Mouse (Mus musculus) stomach, embryonic 15.5 days (tissue): ENCODE results near the gene F11r. TPM values are rescaled to one million over a fixed set of nuclear protein-coding genes. Genes with fewer than 3 reads are reported as not detected.

Experiments
- ATAC-seq: fragments of 200-750 bp; cut with Nextera tagmentation; 2 replicates; pipeline ENCODE4 v1.8.0; 2017; ENCODE audit warnings: low read depth, moderate number of reproducible peaks, moderate TSS enrichment; ENCODE audit not compliant: insufficient read depth, low FRiP score
- H3K27ac ChIP-seq: fragments of 300-500 bp; sonication (generic); 2 replicates; pipeline ENCODE4 v1.5.1; 2015; ENCODE audit warnings: mild to moderate bottlenecking, inconsistent platforms
- H3K27me3 ChIP-seq: fragments of 300-500 bp; sonication (generic); replicated peaks from 2 replicates; pipeline ENCODE4 v1.6.1; 2015; ENCODE audit warnings: inconsistent platforms
- H3K36me3 ChIP-seq: fragments of 300-500 bp; sonication (generic); 2 replicates; pipeline ENCODE4 v1.6.1; 2015; ENCODE audit warnings: inconsistent platforms
- H3K4me1 ChIP-seq: fragments of 300-500 bp; sonication (generic); 2 replicates; pipeline ENCODE4 v1.6.1; 2015; ENCODE audit warnings: inconsistent platforms
- H3K4me2 ChIP-seq: fragments of 300-500 bp; sonication (generic); 2 replicates; pipeline ENCODE4 v1.6.1; 2015; ENCODE audit warnings: mild to moderate bottlenecking, inconsistent platforms
- H3K4me3 ChIP-seq: fragments of 300-500 bp; sonication (generic); replicated peaks from 2 replicates; pipeline ENCODE4 v1.5.1; 2015; ENCODE audit warnings: inconsistent platforms
- H3K9ac ChIP-seq: fragments of 300-500 bp; sonication (generic); 2 replicates; pipeline ENCODE4 v1.6.1; 2015; ENCODE audit warnings: inconsistent platforms
- H3K9me3 ChIP-seq: fragments of 300-500 bp; sonication (generic); 2 replicates; pipeline ENCODE4 v1.6.1; 2016; ENCODE audit warnings: inconsistent platforms
- WGBS: fragments of 180-500 bp; shearing (Covaris S2); methylation state at CpG from one replicate; pipeline ENCODE4 v1.1.7; 2015; 5-methylcytosine and 5-hydroxymethylcytosine counted together
- polyA plus RNA-seq: library from polyadenylated mRNA; unstranded; fragments of >200 nt; fragmentation: Nextera tagmentation; extraction: Ambion mirVana; gene quantifications from 2 replicates; pipeline ENCODE4 v1.2.1, GENCODE M21; 2015

The F11r gene
- polyA plus RNA-seq, result 108 and 121 TPM in 2 replicates

DNA sequence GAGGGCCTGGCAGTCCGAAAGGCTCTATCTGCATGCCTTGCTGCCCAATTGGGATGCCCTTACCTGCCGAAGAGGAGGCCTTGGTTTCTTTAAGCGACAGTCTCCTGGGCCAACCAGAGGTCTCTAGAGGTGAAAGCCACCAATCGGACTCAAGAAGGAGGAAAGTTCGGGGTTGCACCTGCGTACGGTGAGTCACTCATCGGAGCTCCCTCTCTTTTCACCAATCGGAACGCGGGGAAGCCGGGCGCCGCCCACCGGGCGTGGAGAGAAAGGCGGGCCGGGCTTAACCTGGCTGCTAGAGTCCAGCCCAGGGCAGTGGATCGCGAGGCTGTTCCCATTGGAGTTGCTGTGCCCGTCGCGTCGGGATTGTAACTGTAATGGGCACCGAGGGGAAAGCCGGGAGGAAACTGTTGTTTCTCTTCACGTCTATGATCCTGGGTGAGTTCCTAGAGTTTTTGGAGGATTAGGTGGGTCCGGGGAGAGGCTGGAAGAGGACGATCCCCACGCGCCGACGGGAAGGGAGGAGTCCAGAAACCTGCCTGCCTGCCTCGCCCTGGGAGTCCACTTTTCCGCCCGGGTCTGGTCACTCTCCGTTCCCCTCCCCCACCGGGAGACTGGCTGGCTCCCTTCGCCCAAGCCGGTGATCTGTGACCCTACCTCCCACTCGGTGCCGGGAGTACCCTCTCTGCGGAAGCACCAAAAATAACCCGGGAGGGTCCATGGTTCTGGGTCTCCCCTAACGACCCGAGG lies at the start of gene F11r:
F11r (plus strand) TSS at position 272 of the 750 bp plus-strand sequence.
- no peaks in the 10 kb centered on the region for H3K27me3 ChIP-seq

GRCm38 (mm10) chr1:171388376-171389102 lies 48.8 kb upstream of the F11r start, which contains the start of gene Arhgap30:
Gene Arhgap30 (plus strand): TSS chr1:171388954.
- no peaks in the 10 kb centered on the region for H3K27me3 ChIP-seq
- WGBS, result 76% methylated on average over 15 of the region's 15 CpGs
- no peak within 1 kb of the TSS for H3K4me2 ChIP-seq
- ATAC-seq, result peak; percentile 19; the same call in 1 of the 2 replicates
- no peak within 1 kb of the TSS for H3K9ac ChIP-seq
- no peaks in the 10 kb centered on the region for H3K9me3 ChIP-seq
- peak within 1 kb of the TSS; percentile 13; the same call in 1 of the 2 replicates for H3K4me3 ChIP-seq
- H3K27ac ChIP-seq, result peak within 1 kb of the TSS; percentile 40; the same call in 1 of the 2 replicates
- no peaks in the 10 kb centered on the region for H3K36me3 ChIP-seq
- H3K4me1 ChIP-seq, result 0 out of 2 replicates have a peak, but pooled peaks cover 4% of the 10 kb centered on the region

More for the DNA sequence above, at the start of gene F11r:
- ATAC-seq, result peak; percentile 90
- WGBS, result 1% methylated on average over 46 of the region's 46 CpGs
- Histone ChIP-seq H3K27ac (peak within 1 kb of the TSS; percentile 91), H3K9ac (peak within 1 kb of the TSS; percentile 32; the same call in 1 of the 2 replicates), H3K4me1 (peaks cover 21% of the 10 kb centered on the region), H3K36me3 (no peaks in the 10 kb centered on the region), H3K9me3 (no peaks in the 10 kb centered on the region), H3K4me2 (peak within 1 kb of the TSS; percentile 56), H3K4me3 (peak within 1 kb of the TSS; percentile 51)

DNA sequence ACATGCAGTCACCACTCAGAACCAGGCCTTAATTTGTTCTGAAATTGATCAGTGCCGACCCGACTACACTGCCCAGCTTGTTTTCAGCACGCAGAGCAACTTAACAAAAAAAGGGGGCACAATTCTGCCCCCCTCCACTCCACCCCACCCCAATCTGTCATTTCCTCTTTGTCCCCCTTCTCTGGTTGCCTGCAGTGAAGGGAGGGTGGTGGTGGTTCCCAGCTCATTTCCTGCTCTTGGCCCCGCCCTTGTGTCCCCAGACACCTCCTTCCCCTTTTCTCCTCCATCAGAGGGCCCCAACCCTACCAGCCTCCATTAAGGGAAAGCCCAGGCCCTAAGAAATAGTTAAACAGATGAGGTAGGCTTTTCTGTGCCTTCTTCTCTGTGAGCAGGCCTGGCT lies 47.2 kb upstream of the F11r start:
- no peaks in the 10 kb centered on the region for H3K27me3 ChIP-seq
- no peak overlapping the region for H3K4me3 ChIP-seq
- H3K9ac ChIP-seq, result no peak overlapping the region
- H3K9me3 ChIP-seq, result no peaks in the 10 kb centered on the region
- 0 out of 2 replicates have a peak, but pooled peaks cover 4% of the 10 kb centered on the region for H3K4me1 ChIP-seq
- 58% methylated on average over 4 of the region's 4 CpGs for WGBS
- H3K36me3 ChIP-seq, result no peaks in the 10 kb centered on the region
- ATAC-seq, result 0 out of 2 replicates have a peak, but pooled peaks have one; percentile 14
- H3K27ac ChIP-seq, result no peak overlapping the region; the same call in 1 of the 2 replicates
- H3K4me2 ChIP-seq, result no peak overlapping the region

- no peaks in the 10 kb centered on the region for H3K27me3 ChIP-seq
- WGBS, result 83% methylated on average over 4 of the region's 4 CpGs
- no peaks in the 10 kb centered on the region for H3K4me1 ChIP-seq
- H3K9ac ChIP-seq, result no peak overlapping the region
- no peak overlapping the region for H3K4me2 ChIP-seq
- ATAC-seq, result no peak
- H3K36me3 ChIP-seq, result no peaks in the 10 kb centered on the region
- no peaks in the 10 kb centered on the region for H3K9me3 ChIP-seq
- H3K4me3 ChIP-seq, result no peak overlapping the region
- no peak overlapping the region for H3K27ac ChIP-seq
Observed at GRCm38 (mm10) chr1:171401821-171402220, 35.5 kb upstream of the F11r start.

- no peak overlapping the region for H3K27ac ChIP-seq
- no peak for ATAC-seq
- H3K9me3 ChIP-seq, result no peaks in the 10 kb centered on the region
- H3K4me2 ChIP-seq, result no peak overlapping the region
- no peaks in the 10 kb centered on the region for H3K36me3 ChIP-seq
- H3K9ac ChIP-seq, result no peak overlapping the region
- WGBS, result 81% methylated on average over 9 of the region's 9 CpGs
- H3K27me3 ChIP-seq, result 0 out of 2 replicates have a peak, but pooled peaks cover 5% of the 10 kb centered on the region
- no peaks in the 10 kb centered on the region for H3K4me1 ChIP-seq
- no peak overlapping the region for H3K4me3 ChIP-seq
Observed at GRCm38 (mm10) chr1:171402991-171403390, 34.3 kb upstream of the F11r start.

GRCm38 (mm10) chr1:171407263-171407662 lies 30.1 kb upstream of the F11r start:
- H3K4me1 ChIP-seq, result no peaks in the 10 kb centered on the region
- no peak for ATAC-seq
- H3K27me3 ChIP-seq, result 0 out of 2 replicates have a peak, but pooled peaks cover 5% of the 10 kb centered on the region
- H3K4me2 ChIP-seq, result no peak overlapping the region
- 78% methylated on average over 5 of the region's 5 CpGs for WGBS
- no peak overlapping the region for H3K27ac ChIP-seq
- H3K9ac ChIP-seq, result no peak overlapping the region
- H3K36me3 ChIP-seq, result no peaks in the 10 kb centered on the region
- H3K9me3 ChIP-seq, result no peaks in the 10 kb centered on the region
- no peak overlapping the region for H3K4me3 ChIP-seq

DNA sequence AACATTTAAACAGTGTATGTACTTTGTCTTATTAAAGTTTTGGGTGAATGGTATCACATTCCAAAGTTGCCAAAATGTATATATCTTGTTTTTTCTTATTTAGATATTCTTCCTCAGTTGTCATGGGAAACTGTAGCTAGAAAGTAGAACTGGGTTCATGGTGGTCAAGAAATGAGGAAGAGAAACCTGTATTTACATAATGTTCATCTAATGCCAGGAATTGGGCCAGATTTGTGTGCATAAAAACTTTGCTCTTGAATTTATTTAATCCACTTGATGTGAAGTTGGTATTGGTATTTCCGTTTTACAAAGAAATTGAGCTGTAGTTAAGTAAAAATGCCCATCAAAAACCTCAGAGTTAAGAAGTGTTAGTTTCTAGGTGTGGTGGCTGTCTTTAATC lies 27.1 kb upstream of the F11r start:
- Histone ChIP-seq H3K27me3 (0 out of 2 replicates have a peak, but pooled peaks cover 5% of the 10 kb centered on the region), H3K9ac (no peak overlapping the region), H3K4me3 (no peak overlapping the region), H3K4me2 (no peak overlapping the region), H3K36me3 (0 out of 2 replicates have a peak, but pooled peaks cover 1% of the 10 kb centered on the region), H3K9me3 (no peaks in the 10 kb centered on the region), H3K4me1 (peaks cover 10% of the 10 kb centered on the region; the same call in 1 of the 2 replicates), H3K27ac (no peak overlapping the region)
- WGBS, result 77% methylated on average over 1 of the region's 1 CpGs
- ATAC-seq, result no peak

DNA sequence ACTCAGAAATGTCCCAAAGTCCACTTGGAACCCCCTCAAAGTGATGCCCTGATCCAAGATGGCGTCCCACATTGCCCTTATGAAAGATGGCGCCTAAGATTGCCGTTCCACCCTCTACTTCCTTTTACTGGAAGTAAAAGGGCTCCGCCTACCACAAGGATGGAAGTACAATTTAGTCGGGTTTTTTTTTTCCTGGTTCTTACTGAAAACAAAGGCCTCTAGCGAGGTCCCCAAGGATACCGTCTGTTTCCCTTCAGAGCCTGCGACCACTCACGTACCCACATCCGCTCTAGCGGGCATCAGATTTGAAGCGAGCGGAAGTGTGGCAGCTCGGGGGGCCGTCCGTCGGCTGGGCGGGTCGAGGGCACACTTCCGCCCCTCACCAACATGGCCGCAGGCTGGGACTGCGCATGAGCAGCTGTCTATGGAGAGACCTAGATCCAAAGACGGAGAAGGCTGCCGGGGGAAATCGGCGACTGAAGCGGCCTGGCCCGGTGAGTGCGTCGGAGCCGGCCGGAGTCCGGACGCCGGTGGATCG lies 26.3 kb upstream of the F11r start, which contains the start of gene Usf1:
Usf1 (plus strand) TSS at position 367 of the 538 bp plus-strand sequence.
- peak within 1 kb of the TSS; percentile 97 for H3K4me3 ChIP-seq
- under 1% methylated on average over 36 of the region's 36 CpGs for WGBS

DNA sequence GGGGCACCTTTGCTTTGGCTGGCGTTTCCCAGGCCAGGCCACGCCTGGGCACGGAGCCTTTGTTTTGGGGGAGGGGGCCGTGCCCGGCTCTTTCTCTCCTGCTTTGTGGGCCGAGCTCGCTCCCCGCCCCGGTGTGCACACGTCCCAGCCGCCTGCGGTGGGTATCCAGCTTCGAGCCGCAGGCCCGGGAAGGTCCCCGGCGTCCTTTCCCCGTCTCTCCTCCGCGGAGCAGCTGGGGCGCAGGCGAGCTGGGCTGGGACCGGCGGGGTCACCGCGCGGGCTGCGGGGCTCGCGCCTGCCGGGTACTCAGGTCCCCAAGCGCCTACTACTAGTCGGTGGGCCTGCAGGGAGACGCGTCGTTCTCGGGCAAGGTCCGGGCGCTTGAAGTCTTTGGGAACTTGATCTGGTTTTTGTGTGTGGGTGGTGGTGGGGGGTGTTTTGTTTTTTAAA lies 25.8 kb upstream of the F11r start:
- peak; percentile 61 for ATAC-seq
- H3K4me2 ChIP-seq, result peak overlapping the region; percentile 55
- peak overlapping the region; percentile 97 for H3K4me3 ChIP-seq
- H3K9ac ChIP-seq, result peak overlapping the region; percentile 85
- H3K4me1 ChIP-seq, result peaks cover 10% of the 10 kb centered on the region; the same call in 1 of the 2 replicates
- H3K9me3 ChIP-seq, result no peaks in the 10 kb centered on the region
- peak overlapping the region; percentile 94 for H3K27ac ChIP-seq
- peaks cover 10% of the 10 kb centered on the region for H3K36me3 ChIP-seq
- 0 out of 2 replicates have a peak, but pooled peaks cover 5% of the 10 kb centered on the region for H3K27me3 ChIP-seq
- 0% methylated on average over 34 of the region's 39 CpGs for WGBS

More for the DNA sequence above, 26.3 kb upstream of the F11r start, which contains the start of gene Usf1:
- Histone ChIP-seq H3K9me3 (no peaks in the 10 kb centered on the region), H3K36me3 (peaks cover 5% of the 10 kb centered on the region), H3K9ac (peak within 1 kb of the TSS; percentile 85), H3K27ac (peak within 1 kb of the TSS; percentile 94), H3K4me1 (peaks cover 10% of the 10 kb centered on the region; the same call in 1 of the 2 replicates), H3K4me2 (peak within 1 kb of the TSS; percentile 55), H3K27me3 (0 out of 2 replicates have a peak, but pooled peaks cover 5% of the 10 kb centered on the region)
- ATAC-seq, result peak; percentile 96

- peak overlapping the region; percentile 85 for H3K9ac ChIP-seq
- H3K27ac ChIP-seq, result peak overlapping the region; percentile 94
- H3K4me1 ChIP-seq, result peaks cover 10% of the 10 kb centered on the region; the same call in 1 of the 2 replicates
- peaks cover 15% of the 10 kb centered on the region for H3K36me3 ChIP-seq
- H3K27me3 ChIP-seq, result 0 out of 2 replicates have a peak, but pooled peaks cover 5% of the 10 kb centered on the region
- no peaks in the 10 kb centered on the region for H3K9me3 ChIP-seq
- H3K4me2 ChIP-seq, result peak overlapping the region; percentile 55
- ATAC-seq, result no peak
- peak overlapping the region; percentile 97 for H3K4me3 ChIP-seq
- under 1% methylated on average over 20 of the region's 20 CpGs for WGBS
Observed at GRCm38 (mm10) chr1:171412001-171412441, 25.3 kb upstream of the F11r start.

DNA sequence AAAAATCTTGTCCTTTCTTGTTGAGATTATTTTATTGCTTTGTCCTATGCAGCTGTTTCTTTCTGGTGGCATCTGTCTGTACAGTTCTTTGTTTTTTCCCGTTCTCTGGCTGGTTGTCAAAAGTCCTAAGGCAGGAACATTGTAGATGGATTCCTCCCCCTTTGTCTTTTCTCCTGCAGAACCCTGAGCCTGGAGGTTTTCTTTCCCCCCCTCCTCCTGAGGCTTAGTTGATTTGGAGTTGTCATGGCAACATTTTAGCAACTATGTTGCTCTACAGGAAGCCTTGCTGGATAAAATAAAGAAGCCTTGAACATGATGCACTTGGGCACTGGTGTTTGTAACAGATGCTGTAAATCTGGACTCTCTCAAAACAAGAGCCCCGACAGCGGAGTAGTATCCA lies 24.9 kb upstream of the F11r start:
- H3K9me3 ChIP-seq, result no peaks in the 10 kb centered on the region
- 34% methylated on average over 3 of the region's 3 CpGs for WGBS
- H3K4me2 ChIP-seq, result peak overlapping the region; percentile 55
- H3K36me3 ChIP-seq, result peaks cover 20% of the 10 kb centered on the region
- peaks cover 10% of the 10 kb centered on the region; the same call in 1 of the 2 replicates for H3K4me1 ChIP-seq
- H3K27me3 ChIP-seq, result 0 out of 2 replicates have a peak, but pooled peaks cover 5% of the 10 kb centered on the region
- no peak for ATAC-seq
- H3K27ac ChIP-seq, result peak overlapping the region; percentile 94
- H3K4me3 ChIP-seq, result peak overlapping the region; percentile 97
- peak overlapping the region; percentile 85; the same call in 1 of the 2 replicates for H3K9ac ChIP-seq
